Mouse (Mus musculus): ENCODE data around the gene Hip1r. TPM values are rescaled to one million over a fixed set of nuclear protein-coding genes. Genes with fewer than 3 reads are reported as not detected.

The Hip1r gene
- total and polyA plus RNA-seq, 3 experiments = 16.6 to 31.6 TPM; not detected in 1

GRCm38 (mm10) chr5:124045453-124046010, 72.1 kb downstream of the Hip1r start:
- no peaks in the 10 kb centered on the region for H3K9me3 ChIP-seq (replicated peaks; ENCODE audit: insufficient read depth, low read length)
- DNase-seq (ENCODE audit: low read depth, low spot score) = no peak
- H3K4me1 ChIP-seq (ENCODE audit: control insufficient read depth in 1 of 2, insufficient read depth in 2 of 2, low read length in 2 of 2) = peaks cover 2 to 23% of the 10 kb centered on the region in 2 experiments; a peak in 3 of 4 replicates
- H3K9ac ChIP-seq (ENCODE audit: control insufficient read depth, low read depth, low read length, poor library complexity, severe bottlenecking) = no peak overlapping the region
- H3K79me2 ChIP-seq (ENCODE audit: control insufficient read depth, insufficient read depth, low read length, poor library complexity) = peaks cover 7% of the 10 kb centered on the region
- no peaks in the 10 kb centered on the region for H3K27me3 ChIP-seq (ENCODE audit: control insufficient read depth in 1 of 2, insufficient read depth in 2 of 2, low read length in 2 of 2)
- H3K27ac ChIP-seq (ENCODE audit: control insufficient read depth, low read depth, low read length) = no peak overlapping the region
- no peak for TF ChIP-seq CHD1 (IDR thresholded peaks at IDR 0.05; ENCODE audit: low read depth, low read length)
- no peak for TF ChIP-seq MAZ (IDR thresholded peaks at IDR 0.05; ENCODE audit: low read depth, low read length)
- TF ChIP-seq ZMIZ1 (IDR thresholded peaks at IDR 0.05; ENCODE audit: low read depth, low read length) = no peak
- no peak for TF ChIP-seq MYC (IDR thresholded peaks at IDR 0.05; ENCODE audit: low read depth, low read length)
- no peak for TF ChIP-seq RAD21 (IDR thresholded peaks at IDR 0.05; ENCODE audit: low read depth, low read length)
- no peak for TF ChIP-seq POLR2A (IDR thresholded peaks at IDR 0.05; ENCODE audit: control insufficient read depth in 1 of 2, insufficient read depth in 1 of 2, low read depth in 1 of 2, low read length in 2 of 2, poor library complexity in 1 of 2)
- TF ChIP-seq GABPA (IDR thresholded peaks at IDR 0.05; ENCODE audit: low read depth, low read length) = no peak
- TF ChIP-seq POLR2AphosphoS2 (IDR thresholded peaks at IDR 0.05; ENCODE audit: low read length) = no peak
- no peak for TF ChIP-seq TBP (IDR thresholded peaks at IDR 0.05; ENCODE audit: low read depth, low read length)
- TF ChIP-seq GATA1 (IDR thresholded peaks at IDR 0.05; ENCODE audit: low read depth, low read length) = no peak
- TF ChIP-seq MXI1 (IDR thresholded peaks at IDR 0.05; ENCODE audit: low read depth, low read length) = no peak
- H3K4me3 ChIP-seq (ENCODE audit: control insufficient read depth in 1 of 2, insufficient read depth in 1 of 2, low read depth in 2 of 2, low read length in 2 of 2) = no peak overlapping the region
- peaks cover 0 to 4% of the 10 kb centered on the region in 2 experiments; a peak in 2 of 4 replicates for H3K36me3 ChIP-seq (ENCODE audit: control insufficient read depth in 1 of 2, insufficient read depth in 2 of 2, low read length in 2 of 2)

GRCm38 (mm10) chr5:124046741-124047401, 73.4 kb downstream of the Hip1r start:
- H3K9ac ChIP-seq (ENCODE audit: control insufficient read depth, low read depth, low read length, poor library complexity, severe bottlenecking) = no peak overlapping the region
- no peaks in the 10 kb centered on the region for H3K27me3 ChIP-seq (ENCODE audit: control insufficient read depth in 1 of 2, insufficient read depth in 2 of 2, low read length in 2 of 2)
- H3K4me1 ChIP-seq (ENCODE audit: control insufficient read depth in 1 of 2, insufficient read depth in 2 of 2, low read length in 2 of 2) = peaks cover 2 to 30% of the 10 kb centered on the region in 2 experiments; a peak in 3 of 4 replicates
- no peak for DNase-seq (ENCODE audit: low read depth, low spot score)
- peaks cover 14% of the 10 kb centered on the region for H3K79me2 ChIP-seq (ENCODE audit: control insufficient read depth, insufficient read depth, low read length, poor library complexity)
- no peaks in the 10 kb centered on the region for H3K9me3 ChIP-seq (replicated peaks; ENCODE audit: insufficient read depth, low read length)
- no peak for TF ChIP-seq MAZ (IDR thresholded peaks at IDR 0.05; ENCODE audit: low read depth, low read length)
- no peak for TF ChIP-seq POLR2AphosphoS2 (IDR thresholded peaks at IDR 0.05; ENCODE audit: low read length)
- TF ChIP-seq MXI1 (IDR thresholded peaks at IDR 0.05; ENCODE audit: low read depth, low read length) = no peak
- TF ChIP-seq MEF2A (IDR thresholded peaks at IDR 0.05; ENCODE audit: extremely low read depth, insufficient replicate concordance, low read depth, low read length, poor library complexity, severe bottlenecking) = no peak
- TF ChIP-seq USF1 (IDR thresholded peaks at IDR 0.05; ENCODE audit: low read depth, low read length) = no peak
- TF ChIP-seq CHD2 (IDR thresholded peaks at IDR 0.05; ENCODE audit: low read length) = no peak
- no peak for TF ChIP-seq TCF12 (IDR thresholded peaks at IDR 0.05; ENCODE audit: low read depth, low read length)
- peaks cover 0 to 13% of the 10 kb centered on the region in 2 experiments; a peak in 2 of 4 replicates for H3K36me3 ChIP-seq (ENCODE audit: control insufficient read depth in 1 of 2, insufficient read depth in 2 of 2, low read length in 2 of 2)
- H3K4me3 ChIP-seq (ENCODE audit: control insufficient read depth in 1 of 2, insufficient read depth in 1 of 2, low read depth in 2 of 2, low read length in 2 of 2) = no peak overlapping the region
- H3K27ac ChIP-seq (ENCODE audit: control insufficient read depth, low read depth, low read length) = no peak overlapping the region

Data from MEL (cell line).